ENCODE assay signal across 1 mouse cellular context in the genomic region with DNA sequence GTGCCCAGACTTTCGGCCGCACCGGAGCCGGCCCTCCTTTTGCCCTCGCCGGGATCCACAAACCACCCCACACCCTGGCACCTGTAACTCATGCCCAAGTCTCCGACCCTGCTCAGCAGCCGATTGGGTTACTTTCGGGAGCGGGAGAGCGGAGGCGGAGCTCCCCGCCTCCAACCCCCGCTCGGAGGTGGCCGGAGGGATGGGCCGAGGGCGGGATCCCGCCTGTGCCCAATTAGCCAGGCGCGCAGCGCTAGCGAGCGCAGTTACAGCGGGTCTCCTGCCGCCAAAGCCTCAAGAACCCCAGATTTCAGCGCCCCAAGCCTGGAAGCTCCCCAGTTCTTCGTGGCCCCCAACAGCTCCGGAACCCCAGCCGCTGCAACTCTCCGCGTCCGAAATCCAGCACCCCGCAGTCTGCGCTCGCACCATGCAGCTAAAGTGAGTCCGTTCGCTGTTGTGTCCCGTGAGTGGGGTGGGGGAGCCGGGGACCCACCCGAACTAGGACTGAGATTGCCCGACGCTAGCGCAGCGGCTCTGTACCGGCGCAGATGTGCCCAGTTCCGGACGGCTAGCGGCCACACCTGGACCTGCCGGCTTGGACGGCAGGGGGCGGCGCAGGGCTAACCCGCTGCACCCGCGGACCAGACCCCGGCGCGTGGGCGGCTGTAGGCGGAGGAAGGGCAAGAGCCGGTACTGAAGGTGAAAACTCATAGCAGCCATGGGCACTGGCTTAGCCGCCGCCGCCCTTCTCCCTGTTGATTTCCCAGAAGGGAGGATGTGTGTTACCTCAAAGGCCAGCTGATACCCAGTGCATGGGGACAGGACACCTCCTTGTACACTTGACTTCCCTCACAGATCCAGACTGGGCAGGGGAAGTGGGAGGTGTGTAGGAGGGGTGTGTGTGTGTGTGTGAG.
TF ChIP-seq lines count a peak whose summit lies in the region.

Gene Icosl, plus strand, starts transcription at position 202 of the 911 bp plus-strand sequence.

TF ChIP-seq in CH12.LX, 34 proteins besides CTCF, POLR2A, EP300 and RAD21 (continued from another document):
- peak; percentile 60 for TF ChIP-seq ZC3H11A (IDR thresholded peaks at IDR 0.05; ENCODE audit: low read depth, low read length)
